Mouse (Mus musculus) layer of hippocampus, postnatal 25 days (tissue): ENCODE results near the gene H2-T23. TPM values are rescaled to one million over a fixed set of nuclear protein-coding genes. Genes with fewer than 3 reads are reported as not detected.
"Not testable (repeated sequence)": the region's sequence is repeated elsewhere in the genome, so short reads cannot be mapped to it uniquely, and the experiment has no call there.

Experiments
- DNase-seq, 2 experiments: peaks; one replicate each; pipeline ENCODE4 v3.0.0; 2022; ENCODE audit warnings: mixed read lengths in 2 of 2, low spot score in 1 of 2; ENCODE audit errors: extremely low spot score in 1 of 2
- total RNA-seq, 2 experiments: library from RNA; stranded (reverse); gene quantifications; 2 replicates each; pipeline ENCODE4 v1.2.3; 2021

H2-T23 gene
- 1 to 10 TPM; 3.9 to 4.8 TPM for total RNA-seq

DNA sequence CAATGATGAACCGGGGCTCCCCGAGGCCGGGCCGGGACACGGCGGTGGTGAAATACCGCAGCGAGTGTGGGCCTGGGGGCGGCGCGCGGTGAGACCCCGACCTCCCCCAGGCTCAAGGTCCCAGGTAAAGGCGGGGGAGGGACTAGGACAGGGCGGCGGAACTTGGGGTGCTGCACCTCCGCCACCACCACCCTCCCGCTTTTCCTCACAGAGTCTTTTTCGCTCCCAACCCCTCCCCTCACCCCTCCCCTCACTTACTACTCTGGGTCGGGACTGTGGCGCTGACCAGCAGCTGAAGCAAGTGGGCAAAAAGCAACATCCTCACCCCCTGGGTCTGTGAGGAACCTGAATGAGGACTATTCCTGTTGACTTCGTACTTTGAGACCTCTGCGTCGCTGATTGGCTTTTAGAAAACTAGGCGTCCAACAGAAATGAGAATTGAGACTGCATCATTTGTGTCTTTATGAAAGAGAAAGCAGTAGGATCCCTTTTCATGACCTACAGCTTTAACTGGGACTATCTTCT is at the start of gene H2-T23:
Gene H2-T23 (minus strand): TSS at position 505 of the 525 bp plus-strand sequence.
- peak in 1 of 2 experiments; percentile 10 for DNase-seq

DNA sequence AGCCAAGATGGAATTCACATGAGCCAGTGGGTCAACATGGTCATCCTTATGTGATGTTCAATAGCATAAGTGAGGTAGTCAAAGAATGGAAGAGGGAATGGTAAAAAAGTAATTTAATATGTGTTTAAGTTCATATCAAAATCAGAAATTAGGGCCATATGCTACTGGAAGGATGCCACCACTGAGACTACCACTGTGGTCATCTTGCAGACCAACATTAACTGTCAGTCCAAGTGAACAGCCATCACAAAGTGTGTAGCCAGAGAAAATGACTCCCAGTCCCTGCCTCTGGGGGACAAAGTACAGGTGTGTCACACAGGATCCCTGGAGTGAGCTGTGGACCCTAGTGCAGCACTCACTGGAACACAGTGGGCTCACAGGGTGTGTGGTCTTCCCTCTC is 49.2 kb upstream of the H2-T23 start:
- not testable (repeated sequence) for DNase-seq

DNA sequence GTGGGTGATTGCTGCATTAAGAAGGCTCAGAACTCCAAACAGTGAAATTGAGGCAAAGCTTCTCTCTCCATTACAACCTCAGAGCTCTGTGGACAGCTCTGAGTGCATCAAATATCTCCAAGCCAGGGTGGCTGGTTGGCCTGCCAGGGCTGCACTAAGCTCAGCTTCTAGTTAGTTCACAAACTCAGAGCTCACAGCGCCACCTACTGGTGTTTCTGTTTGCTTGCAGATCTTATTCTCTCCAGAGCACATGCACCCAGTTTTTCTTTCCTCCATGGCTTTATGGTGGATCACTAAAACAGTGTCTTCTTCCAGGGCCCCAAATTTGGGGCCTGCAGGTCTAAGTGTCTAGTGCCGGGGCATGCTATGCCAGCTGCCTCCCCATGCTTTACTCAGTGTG is 28.2 kb upstream of the H2-T23 start:
- peak; percentile 78 to 98 for DNase-seq

DNA sequence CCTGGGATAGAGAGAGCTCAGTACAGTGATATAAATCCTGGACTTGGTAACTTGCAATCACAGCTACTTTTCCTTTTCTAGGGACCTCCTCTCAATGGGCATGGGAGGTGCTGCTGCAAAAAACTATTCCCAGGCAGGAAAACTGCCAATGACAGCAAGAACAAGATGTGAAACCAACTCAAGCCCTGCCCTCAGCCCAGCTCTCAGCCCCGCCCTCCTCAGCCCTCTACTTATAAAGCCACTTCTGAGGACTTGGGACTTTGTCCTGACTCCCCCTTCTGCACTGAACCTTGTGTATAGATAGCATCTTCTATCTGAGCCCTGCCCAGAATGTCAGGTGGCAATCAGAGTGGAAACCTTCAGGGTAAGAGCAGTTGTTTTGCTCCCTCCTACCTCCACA is 25.7 kb upstream of the H2-T23 start, which contains the start of gene Gm11127:
Gene Gm11127 (minus strand): TSS at position 10 of the 400 bp plus-strand sequence.
- not testable (repeated sequence) for DNase-seq

DNA sequence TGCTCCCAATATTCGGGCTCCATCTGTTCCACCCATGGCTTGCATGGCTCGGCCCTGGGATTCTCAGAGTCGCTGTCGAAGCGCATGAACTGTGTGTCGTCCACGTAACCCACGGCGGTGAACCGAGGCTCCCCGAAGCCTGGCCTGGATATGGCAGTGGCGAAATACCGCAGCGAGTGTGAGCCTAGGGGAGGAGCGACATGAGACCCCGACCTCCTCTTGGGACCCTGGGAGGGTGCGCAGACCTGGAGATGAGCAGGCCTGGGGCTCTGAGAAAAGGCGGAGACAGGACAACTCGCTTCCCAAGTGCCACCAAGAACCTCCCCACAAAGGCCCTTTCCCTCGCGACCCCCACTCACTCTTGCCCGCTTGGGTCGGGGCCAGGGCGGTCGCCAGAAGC is 25.3 kb upstream of the H2-T23 start:
- DNase-seq, result not testable (repeated sequence)

DNA sequence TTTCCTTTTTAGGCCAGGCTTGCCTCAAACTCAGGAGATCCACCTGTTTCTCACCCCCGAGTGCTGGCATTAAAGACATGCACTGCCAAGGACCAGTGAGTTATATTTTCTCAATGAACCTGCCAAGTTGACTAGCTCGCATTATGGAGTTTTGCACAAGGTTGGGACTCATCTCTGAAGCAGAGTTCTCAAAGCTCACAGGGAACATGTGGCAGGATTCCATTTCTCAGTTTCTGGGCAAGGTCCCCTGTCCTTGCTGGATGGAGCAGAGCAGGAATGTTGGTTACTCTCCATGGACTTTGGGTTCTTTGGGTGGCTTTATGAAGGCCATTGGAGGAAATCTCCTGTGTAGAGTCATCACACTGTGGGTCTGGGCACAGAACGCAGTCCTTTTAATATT is 10.6 kb upstream of the H2-T23 start:
- DNase-seq, result no peak

DNA sequence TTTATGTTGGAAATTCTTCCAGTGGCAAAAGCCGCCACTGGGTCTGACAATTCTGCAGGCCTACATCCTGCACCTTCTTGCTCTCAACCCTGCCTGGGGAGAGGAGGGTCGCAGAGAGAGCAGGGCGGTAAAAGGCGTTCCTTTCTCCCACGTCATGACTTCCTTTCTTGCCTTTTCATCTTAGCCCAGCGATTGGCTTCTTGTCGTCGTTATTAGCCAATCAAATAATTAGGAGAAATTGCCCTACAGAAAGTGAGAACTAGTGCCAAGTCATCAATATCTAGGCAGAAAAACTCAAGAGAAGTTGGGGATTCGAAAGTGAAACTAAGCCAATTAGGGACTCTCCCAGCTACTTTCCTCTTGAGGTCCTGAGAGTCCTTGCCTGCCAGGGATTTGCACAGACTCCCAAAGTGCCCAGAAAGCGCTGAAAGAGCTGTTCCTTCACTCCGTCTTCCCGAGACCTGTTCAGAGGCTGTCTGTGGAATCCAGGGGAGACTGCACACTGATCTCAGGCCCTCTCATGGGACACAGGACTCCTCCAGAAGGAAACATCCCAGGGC is 10.0 kb upstream of the H2-T23 start, which contains the start of the genes H2-T22 and Gm6034:
Gene H2-T22 (minus strand): TSS at position 138 of the 560 bp plus-strand sequence.
Gene Gm6034 (plus strand): TSS at position 352 of the 560 bp plus-strand sequence.
- peak; percentile 36 to 48 for DNase-seq

DNA sequence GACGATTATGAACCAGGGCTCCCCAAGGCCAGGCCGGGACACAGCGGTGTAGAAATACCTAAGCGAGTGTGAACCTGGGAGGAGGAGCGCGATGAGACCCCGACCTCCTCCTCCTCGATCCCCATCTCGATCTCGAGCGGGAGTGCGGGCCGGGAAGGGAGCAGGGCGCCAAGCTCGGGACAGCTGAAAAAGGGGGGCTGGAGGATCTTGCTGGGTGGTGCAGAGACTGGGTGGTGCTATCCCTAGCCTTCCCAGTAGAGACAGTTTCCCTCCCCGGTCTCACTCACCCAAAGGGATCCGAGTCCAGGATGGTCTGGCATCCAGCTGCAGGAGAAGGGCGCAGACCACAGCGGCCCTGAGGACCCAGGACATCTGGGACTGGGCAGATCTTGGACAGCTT is 9.4 kb upstream of the H2-T23 start:
- DNase-seq, result not testable (repeated sequence)

DNA sequence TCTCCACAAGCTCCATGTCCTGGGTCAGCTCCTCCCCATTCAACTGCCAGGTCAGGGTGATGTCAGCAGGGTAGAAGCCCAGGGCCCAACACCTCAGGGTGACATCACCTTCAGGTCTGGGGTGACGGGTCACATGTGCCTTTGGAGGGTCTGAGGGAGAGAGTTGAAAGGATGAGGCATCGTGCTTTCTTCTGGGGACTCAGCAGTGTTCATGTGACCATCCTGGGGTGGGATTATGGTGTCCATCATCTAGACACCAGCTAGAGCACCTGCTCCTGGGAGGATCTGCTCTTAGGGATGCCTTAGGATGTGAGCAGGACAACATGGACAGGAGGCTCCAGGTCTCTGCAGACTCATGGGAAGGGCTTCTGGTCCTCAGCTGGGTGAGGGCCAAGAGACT is 7.9 kb upstream of the H2-T23 start:
- DNase-seq, result not testable (repeated sequence)

DNA sequence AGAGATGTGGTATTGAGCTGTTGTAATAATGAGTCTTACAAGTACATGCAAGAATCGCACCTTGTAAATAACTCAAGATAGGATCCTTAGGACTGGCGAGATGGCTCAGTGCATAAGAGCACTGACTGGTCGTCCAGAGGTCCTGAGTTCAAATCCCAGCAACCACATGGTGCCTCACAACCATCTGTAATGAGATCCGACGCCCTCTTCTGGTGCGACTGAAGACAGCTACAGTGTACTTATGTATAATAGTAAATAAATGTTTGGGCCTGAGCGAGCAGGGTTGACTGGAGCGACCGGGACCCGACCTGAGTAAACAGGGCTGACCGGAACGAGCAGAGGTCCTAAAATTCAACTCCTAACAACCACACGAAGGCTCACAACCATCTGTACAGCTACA is 3.5 kb upstream of the H2-T23 start:
- DNase-seq, result not testable (repeated sequence)

DNA sequence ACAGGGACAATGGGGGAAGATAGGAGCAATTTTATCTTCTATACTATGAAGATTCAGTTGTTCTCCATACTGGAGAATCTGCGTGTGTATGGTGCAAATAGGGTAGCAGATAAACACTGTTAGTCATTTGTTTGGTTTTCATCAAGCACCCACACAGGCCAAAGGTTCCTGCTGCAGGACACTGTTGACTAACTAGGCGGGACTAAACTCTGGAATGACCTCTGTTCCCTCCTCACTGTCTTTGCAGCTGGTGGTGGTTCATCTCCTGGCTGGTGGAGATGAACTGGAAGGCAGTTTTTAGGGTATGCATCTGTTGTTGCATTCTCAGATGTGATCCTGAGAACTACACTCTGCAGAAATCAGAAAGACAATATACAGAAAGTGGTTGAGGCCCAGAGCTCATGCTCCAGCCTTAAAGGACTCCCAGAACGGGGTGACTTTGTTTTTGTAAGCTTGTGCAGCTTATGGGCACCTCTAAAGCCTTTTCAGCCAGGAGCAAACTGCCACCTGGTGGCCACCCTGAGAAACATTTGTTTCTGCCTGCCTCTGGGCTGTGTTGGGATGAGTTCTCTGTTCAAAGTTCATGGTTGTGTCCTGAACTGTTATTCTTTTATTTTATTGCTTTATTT is 2.5 kb upstream of the H2-T23 start:
- DNase-seq, result peak; percentile 28 to 40

DNA sequence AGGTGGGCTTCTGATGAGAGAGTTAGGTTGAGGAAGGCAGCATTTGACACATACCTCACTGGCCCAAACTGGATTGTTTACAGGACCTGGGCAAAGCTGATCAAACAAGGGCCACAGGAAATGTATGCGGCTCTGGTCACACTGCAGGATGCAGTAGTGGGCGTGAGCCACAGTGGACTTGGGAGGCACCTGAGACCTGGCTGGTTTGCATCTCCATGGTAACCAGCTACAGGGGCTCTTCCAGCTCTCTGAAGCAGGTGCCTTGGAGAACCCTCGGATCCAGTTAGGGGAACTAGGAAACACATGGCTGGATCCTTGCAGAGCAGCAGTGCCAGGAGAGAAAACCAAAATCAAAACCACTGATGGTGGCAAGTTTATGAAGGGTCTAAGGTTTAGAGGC is 1.9 kb upstream of the H2-T23 start:
- not testable (repeated sequence) for DNase-seq

DNA sequence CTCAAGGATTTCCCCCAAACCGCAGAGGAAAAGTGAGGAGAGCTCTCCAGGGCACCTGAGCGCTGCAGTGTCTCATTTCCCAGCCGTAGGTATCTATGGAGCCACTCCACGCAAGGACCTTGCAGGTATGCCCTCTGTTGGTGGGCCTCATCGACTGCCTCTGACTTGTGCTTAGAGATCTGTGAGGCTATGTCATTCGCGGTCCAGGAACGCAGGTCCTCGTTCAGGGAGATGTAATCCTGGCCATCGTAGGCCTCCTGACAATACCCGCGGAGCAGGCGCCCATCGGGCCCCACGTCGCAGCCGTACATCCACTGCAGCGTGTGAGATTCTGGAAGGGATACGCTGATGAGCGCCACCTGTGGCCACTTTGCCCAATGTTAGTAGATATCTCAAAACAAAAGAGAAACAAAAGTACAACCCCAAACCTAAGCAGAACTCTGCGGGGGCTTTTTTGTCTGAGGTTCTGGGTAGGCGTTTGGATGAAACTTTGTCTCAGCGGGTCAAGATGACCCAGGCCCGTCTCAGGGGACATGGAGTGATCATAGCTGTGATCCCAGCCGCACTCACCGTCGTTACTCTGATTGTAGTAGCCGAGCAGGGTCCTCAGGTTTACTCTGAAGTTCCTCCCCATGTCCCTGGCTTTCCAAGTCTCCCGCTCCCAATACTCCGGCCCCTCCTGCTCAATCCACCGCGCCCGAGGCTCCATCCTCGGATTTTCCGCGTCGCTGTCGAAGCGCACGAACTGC is 898 bp downstream of the H2-T23 start:
- peak; percentile 17 to 34 for DNase-seq

DNA sequence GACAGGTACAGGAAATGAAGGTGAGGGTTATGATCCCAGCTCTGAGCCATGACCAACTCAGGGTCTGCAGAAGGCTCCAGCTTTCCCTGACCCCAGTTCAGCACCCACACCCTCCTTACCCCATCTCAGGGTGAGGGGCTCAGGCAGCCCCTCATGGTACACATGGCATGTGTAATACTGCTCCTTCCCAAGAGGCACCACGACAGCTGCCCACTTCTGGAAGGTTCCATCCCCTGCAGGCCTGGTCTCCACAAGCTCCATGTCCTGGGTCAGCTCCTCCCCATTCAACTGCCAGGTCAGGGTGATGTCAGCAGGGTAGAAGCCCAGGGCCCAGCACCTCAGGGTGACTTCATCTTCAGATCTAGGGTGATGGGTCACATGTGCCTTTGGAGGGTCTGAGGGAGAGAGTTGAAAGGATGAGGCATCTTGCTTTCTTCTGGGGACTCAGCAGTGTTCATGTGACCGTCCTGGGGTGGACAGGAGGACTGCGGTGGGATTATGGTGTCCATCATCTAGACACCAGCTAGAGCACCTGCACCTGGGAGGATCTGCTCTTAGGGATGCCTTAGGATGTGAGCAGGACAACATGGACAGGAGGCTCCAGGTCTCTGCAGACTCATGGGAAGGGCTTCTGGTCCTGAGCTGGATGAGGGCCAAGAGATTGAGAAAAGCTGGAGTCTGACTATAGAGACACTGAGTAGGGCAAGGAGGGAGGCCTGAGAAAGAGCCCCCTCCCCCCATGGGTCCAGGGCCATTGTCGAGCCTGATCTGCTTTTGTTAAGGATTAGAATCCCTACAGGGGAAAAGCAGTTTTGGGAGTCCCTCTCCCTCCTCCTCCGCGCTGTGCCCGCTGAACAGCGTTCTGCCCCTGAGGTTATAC is 1.7 kb downstream of the H2-T23 start:
- not testable (repeated sequence) for DNase-seq

DNA sequence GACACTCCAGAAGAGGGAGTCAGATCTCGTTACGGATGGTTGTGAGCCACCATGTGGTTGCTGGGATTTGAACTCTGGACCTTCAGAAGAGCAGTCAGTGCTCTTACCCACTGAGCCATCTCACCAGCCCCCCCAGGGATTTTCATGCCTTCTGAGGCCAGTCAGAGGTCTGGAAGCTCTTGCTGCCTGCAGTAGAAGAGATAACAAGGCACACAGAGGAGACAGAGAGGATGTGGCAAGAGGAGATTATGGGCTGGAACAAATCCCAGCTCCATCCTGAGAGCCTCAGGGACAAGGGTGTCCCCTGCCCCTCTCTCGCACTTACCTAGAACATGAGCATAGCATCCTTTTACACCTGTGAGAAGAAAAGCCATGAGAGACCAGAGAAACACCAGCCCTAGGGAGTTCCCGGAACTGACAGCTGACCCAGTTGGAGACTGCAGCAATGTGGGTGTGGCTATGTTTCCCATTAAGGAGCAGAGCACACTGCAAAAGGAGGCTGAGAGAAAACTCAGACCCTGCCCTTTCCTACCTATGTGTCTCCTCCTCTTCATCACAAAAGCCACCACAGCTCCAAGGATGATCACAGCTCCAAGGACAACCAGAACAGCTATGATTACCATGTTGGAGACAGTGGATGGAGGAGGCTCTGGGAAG is 2.5 kb downstream of the H2-T23 start:
- not testable (repeated sequence) for DNase-seq

DNA sequence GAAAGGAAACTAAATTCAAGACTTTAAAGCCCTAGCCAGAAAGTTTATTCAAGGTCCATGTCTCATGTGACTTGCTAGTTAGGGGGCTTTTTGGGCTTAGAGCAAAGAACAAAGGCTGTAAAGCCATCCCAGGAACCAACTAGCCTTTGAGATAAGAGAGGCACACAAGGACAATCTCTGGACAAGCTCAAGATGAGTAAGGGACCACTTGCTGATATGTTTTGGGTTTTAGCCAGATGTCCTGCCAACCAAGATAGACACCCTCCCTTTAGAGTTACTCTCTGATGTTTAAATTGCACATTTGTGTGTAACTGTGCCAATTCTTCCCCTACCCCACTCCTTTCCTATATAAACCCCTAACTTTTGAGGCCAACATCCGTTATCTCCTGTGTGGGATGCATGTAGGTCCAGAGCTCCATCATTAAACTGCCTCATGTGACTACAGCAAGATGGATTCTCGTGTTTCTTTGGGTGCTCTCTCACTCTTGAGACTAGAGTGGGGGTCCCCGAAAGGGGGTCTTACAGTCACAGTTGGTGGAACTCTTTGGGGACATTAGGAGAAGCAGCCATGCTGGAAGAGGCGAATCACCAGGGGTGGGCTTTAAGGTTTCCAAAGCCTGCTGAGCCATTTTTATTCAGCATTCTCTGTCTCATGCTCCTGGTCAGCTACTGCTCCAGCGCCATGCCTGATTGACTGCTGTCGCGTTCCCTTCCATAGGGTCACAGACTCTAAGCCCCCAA is 3.6 kb downstream of the H2-T23 start:
- DNase-seq, result no peak

DNA sequence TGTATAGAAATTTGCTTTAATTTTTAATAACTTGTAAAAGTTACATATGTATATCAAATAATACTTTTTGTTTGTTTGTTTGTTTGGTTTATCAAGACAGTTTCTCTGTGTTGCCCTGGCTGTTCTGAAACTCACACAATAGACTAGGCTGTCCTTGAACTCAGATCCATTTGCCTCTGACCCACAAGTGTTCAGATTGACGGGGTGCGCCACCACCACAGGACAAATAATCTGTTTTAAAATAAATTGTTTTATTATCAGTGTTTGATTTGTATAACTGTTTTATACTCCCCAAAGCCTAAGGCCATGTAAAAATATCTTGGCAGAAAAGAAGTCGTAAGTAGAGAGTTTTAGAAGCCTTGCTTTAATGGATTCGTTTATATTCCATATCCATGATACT is 5.0 kb downstream of the H2-T23 start:
- no peak for DNase-seq

DNA sequence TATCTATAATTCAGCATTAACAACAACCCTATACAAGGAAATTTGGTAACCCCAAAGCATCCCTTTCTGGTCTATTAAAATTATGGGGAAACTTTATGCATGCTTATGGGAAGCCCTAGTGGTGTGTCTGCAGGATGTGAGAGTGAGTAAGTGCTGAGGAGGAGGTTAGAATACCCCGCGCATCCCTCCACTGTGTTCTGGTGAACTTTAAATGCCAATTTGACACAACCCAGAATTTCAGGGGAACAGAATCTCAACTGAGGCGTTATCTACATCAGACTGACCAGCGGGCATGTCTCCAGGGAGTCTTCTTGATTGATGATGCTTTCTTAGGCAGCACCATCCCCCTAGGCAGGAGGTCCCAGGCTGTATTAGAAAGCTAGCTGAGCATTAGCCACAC is 6.8 kb downstream of the H2-T23 start:
- DNase-seq, result no peak

DNA sequence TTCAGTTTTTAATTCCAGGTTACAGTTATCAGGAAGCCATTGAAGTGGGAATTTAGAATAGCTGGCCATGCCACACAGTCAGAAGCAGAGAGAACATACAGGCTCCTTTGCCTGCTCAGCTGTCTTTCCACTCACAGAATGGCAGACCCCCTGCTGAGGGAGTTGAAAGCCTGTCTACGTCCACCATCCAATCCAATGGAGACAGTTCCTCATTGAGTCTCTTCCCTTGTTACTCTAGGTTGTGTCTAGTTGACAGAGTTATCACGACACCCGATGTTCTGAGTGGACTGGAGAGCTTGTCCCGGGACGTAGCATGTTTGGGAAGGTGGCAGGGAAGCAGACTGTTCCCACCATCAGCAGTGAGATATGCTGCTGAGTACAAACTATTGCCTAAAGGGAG is 7.5 kb downstream of the H2-T23 start:
- DNase-seq, result no peak
